Mouse (Mus musculus) gastrocnemius, postnatal 10 days (tissue): ENCODE measurements around the gene Fam163b. TPM values are rescaled to one million over a fixed set of nuclear protein-coding genes. Genes with fewer than 3 reads are reported as not detected.

Experiments
- DNase-seq: peaks from one replicate; pipeline ENCODE4 v3.0.0; 2021; ENCODE audit warnings: mixed read lengths
- total RNA-seq, 2 experiments: library from RNA; stranded (reverse); gene quantifications; 2 replicates each; pipeline ENCODE4 v1.2.3; 2021

Gene Fam163b
- total RNA-seq, 2 experiments from 2014 or later: 0.33 to 0.36 TPM

DNA sequence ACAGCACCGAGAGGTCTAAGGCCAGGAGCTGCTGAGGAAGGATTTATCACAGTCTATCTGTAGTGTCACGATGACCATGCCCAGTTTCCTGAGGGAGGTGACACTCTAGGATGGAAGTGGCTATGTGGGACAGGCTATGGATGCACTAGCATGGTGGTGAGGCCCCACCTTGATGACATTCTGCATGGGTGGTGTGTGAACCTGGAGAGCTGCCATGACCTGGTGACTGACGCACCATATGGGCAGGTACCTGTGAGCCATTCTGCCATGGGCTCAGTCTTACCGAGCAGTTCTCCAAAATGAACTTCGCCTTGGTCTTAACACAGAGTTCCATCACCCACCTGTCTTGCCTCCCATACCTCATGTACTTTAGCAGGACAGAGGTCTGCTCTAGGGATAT lies 54.7 kb downstream of the Fam163b start:
- no peak for DNase-seq

- DNase-seq: no peak
Measured at GRCm38 (mm10) chr2:27086483-27087010, 55.7 kb downstream of the Fam163b start.

DNA sequence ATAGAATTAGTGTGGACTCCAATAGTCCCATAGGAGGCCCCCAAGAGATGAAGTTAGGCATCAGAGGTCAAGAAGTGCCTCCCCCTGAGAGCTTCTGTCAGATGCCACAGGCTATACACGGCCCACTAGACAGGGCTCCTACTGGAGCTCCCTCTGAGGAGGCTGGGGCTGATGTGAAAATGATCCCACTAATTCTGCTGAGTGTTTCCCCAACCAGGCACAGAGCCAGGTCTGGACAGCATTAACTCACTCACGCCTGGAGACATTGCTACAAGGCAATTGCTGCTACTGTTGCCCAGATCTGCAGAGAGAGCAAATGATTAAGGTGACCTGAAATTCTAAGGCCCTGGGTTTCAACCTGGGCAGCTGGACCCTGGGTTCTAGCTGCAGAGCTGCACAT lies 56.5 kb downstream of the Fam163b start:
- peak; percentile 48 for DNase-seq

DNA sequence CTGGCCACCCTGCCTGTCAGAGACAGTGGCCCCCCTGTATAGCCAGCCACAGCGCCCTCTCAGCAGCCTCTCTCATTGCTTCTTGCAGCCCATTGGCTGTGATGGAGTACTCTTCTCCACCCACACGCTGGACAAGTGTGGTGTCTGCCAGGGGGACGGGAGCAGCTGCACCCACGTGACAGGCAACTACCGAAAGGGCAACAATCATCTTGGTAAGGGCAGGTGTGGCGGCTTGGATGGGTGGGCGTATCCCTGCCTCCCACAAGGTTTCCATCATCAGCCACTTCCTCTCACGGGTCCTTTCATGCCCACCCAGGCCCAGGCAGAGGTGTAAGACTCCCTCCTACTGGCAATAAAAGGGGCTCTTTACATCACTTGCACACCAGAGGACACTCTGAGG lies 57.3 kb downstream of the Fam163b start:
- DNase-seq: no peak

- DNase-seq: no peak
Measured at GRCm38 (mm10) chr2:27083761-27084475, 58.4 kb downstream of the Fam163b start.

GRCm38 (mm10) chr2:27079649-27080048 lies 62.6 kb downstream of the Fam163b start:
- DNase-seq: peak; percentile 37

- peak; percentile 88 for DNase-seq
Measured at GRCm38 (mm10) chr2:27079152-27079584, 63.1 kb downstream of the Fam163b start, which contains the start of gene Adamtsl2. Gene Adamtsl2, plus strand, starts transcription at chr2:27079379.

DNA sequence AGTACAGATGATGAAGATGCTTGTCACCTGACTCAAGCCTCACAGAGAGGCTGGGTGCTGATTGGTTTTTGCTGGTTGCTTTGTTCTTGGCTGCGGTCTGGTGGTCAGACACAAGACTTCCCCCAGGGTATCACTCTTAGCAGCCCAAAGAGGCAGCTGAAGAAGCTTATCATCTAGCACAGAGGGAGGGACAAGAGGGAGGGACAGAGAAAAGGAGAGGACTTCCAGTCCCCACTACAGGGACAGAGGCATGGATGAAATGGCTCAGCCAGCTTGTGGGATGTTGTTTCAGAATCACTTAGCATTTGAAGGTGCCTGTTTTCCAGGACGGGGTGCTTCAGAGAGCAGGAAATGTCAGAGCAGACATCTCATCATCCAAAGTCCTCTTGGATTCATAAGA lies 64.0 kb downstream of the Fam163b start:
- DNase-seq: no peak

DNA sequence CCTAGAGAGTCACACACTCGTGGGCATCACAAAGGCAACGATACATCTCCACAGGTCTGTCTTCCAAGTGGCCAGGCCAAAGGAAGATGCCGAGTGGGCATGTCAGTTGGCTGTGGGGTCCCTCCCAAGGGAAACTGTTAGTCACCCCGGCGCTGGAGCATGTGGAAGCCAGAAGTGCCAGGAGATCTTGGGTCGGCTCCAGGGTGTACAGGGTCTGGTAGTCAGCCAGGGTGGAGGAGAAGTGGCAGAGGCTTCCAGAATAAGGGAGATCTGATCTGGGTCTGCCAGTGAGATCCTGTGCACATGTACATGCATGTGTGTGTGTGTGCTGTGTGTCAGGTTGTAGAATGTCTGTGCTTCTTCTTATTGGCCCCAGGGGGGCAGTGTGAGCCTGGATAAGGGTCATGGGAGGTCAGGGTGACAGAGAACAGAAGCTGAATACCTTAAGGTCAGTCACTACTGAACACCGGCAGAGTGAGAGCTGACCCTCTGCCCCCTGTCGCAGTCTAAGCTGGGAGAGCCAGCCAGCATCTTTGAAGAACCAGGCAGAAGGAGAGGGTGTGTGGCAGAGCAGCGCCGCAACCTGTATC lies 64.5 kb downstream of the Fam163b start:
- DNase-seq: peak; percentile 40

DNA sequence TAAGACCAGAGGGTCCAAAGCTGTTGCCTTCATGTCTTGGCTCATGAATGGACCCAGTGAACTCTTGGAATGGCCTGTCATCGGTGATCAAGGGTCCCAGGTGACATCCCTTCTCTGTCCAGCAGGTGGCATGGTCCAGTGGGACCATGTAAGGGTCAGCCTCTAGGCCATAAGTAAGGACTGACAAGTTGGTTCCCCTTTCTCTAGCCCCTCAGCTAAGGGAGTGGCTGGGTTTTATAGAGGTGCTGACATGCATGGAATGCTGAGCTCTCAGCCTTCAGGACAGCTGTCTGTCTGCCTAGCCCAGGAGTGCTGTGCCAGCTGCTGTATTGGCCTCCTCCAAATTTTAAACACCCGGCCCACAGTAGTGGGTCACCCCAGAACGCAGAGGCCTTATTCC lies 66.8 kb downstream of the Fam163b start:
- peak; percentile 54 for DNase-seq

DNA sequence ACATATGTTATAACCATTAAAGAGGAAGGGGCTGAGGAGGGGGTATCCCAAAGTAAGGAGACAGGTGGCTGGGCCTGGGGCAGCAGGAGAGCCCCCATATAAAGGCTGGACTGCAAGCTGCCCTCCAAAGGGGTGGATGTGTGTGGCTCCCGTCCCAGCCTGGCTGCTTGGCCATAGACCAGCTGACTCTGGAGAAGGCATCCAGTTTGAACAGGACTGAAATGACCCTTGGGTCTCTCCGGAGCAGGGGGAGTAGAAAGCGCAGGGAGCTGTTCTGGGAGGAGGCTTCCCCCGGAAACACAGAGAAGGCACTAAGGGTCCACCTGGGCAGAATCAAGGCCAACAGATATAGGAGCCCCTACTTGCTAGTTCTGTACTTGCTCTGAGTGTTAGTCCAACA lies 67.5 kb downstream of the Fam163b start:
- peak; percentile 64 for DNase-seq

GRCm38 (mm10) chr2:27073407-27073806 lies 68.9 kb downstream of the Fam163b start:
- DNase-seq: no peak

GRCm38 (mm10) chr2:27071978-27072377 lies 70.3 kb downstream of the Fam163b start, which contains the start of gene Mymk:
Gene Mymk, minus strand, starts transcription at chr2:27072179.
- no peak for DNase-seq

- peak; percentile 72 for DNase-seq
Measured at GRCm38 (mm10) chr2:27071137-27071536, 71.2 kb downstream of the Fam163b start.

GRCm38 (mm10) chr2:27070247-27070813 lies 72.0 kb downstream of the Fam163b start:
- DNase-seq: no peak

DNA sequence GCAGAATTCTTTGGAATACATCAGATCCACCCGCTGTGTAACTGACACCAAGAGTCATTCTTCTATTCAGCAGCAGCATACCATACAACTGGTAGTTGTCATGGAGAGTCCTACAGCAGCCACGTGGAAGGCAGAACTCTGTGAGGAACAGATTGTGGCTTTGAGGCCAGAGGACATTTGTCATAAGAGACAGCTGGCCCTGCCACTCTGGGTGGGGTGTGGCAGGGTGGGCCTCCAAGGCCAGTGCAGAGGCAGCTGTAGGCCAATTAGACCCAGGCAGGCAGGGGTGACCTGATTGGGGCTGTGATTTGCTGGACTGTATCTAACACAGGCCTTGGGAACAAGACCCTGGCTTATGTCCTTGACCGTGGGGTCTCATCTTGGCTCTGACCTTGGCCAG lies 72.6 kb downstream of the Fam163b start:
- DNase-seq: no peak

DNA sequence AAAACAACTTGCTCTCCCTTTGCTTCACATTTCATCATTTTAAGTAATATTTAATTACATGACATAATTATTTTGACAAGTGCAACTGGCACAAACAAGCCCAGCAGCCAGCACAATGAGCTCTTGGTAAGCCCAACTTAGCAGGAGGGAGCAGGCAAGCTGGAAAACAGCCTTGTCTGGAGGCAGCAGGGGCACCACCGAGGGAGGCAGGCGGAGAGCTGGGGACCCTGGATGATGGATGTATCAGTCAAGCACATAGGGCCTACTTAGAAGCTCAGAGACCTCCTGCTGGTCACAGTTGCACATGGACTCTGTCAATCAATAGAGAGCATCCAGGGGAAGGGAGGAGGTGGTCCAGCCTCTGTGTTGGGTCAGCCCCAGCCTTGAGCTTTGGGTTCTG lies 74.3 kb downstream of the Fam163b start:
- no peak for DNase-seq

DNA sequence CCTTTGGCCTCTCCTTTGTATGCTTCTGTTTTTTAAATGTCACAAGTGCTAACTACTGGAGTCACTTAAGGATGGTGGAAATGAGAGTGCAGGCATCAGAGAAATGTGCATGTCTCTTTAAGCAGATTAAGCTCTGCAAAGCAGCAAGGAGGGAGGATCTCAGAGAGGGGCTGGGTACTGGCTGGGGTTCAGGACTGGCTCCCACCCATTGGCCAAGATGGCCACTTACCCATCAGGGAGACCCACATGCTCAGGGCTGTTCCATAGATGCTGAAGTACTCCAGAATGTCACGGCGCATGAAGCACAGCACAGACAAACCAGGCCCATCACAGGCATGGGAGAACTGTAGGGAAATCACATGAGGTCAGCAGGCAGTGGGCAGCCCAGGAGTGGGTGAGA lies 75.2 kb downstream of the Fam163b start:
- no peak for DNase-seq

Other genes starting within 250 kb of the Fam163b start
- 10 to 100 TPM; 12.9 to 14.7 TPM for gene Surf6, start 239.6 kb downstream of the Fam163b start, total RNA-seq
- 10 to 100 TPM; 21.9 to 22.8 TPM for gene Med22, start 231.8 kb downstream of the Fam163b start, total RNA-seq
- 100 to 1,000 TPM; 415 to 419 TPM for gene Rpl7a, start 231.7 kb downstream of the Fam163b start, total RNA-seq
- gene Surf2, start 226.1 kb downstream of the Fam163b start, total RNA-seq: 10 to 100 TPM; 14.0 to 15.4 TPM
- gene Surf1, start 226.0 kb downstream of the Fam163b start, total RNA-seq: 10 to 100 TPM; 33.3 to 37.6 TPM
- 10 to 100 TPM; 93.2 to 99.4 TPM for gene Surf4, start 208.6 kb downstream of the Fam163b start, total RNA-seq
- gene Stkld1, start 208.4 kb downstream of the Fam163b start, total RNA-seq: not detected
- 10 to 100 TPM; 14.4 to 22.5 TPM for gene Rexo4, start 178.1 kb downstream of the Fam163b start, total RNA-seq
- gene Adamts13, start 169.1 kb downstream of the Fam163b start, total RNA-seq: not detected
- 10 to 100 TPM; 24.0 to 26.2 TPM for gene Cacfd1, start 132.6 kb downstream of the Fam163b start, total RNA-seq
- under 1 TPM; 0.16 to 0.27 TPM for gene Slc2a6, start 114.5 kb downstream of the Fam163b start, total RNA-seq
- 10 to 100 TPM; 51.6 to 58.5 TPM for gene Mymk, start 70.3 kb downstream of the Fam163b start, total RNA-seq
- 1 to 10 TPM; 3.1 to 4.8 TPM for gene Adamtsl2, start 63.1 kb downstream of the Fam163b start, total RNA-seq
- under 1 TPM; 0.14 to 0.23 TPM for gene Dbh, start 22.7 kb upstream of the Fam163b start, total RNA-seq
- gene Sardh, start 105.8 kb upstream of the Fam163b start, total RNA-seq: 1 to 10 TPM; 5.2 to 7.8 TPM